Mouse (Mus musculus): ENCODE data around the gene Spata3. TPM values are rescaled to one million over a fixed set of nuclear protein-coding genes. Genes with fewer than 3 reads are reported as not detected.

Gene Spata3
- total RNA-seq, 2 experiments from 2014 or later = 0.35 to 1.3 TPM

Other genes starting within 250 kb of the Spata3 start
- under 1 TPM; 0.38 to 0.52 TPM for gene A630001G21Rik, start 238.2 kb upstream of the Spata3 start, total RNA-seq (2021)
- 100 to 1,000 TPM; 142 to 153 TPM for gene Cab39, start 223.4 kb upstream of the Spata3 start, total RNA-seq (2021)
- 100 to 1,000 TPM; 719 to 827 TPM for gene Itm2c, start 122.5 kb upstream of the Spata3 start, total RNA-seq (2021)
- gene 4933407L21Rik, start 88.3 kb upstream of the Spata3 start, total RNA-seq (2021) = 1 to 10 TPM; 3.0 to 3.4 TPM
- not detected for gene Gpr55, start 55.8 kb upstream of the Spata3 start, total RNA-seq (2021)
- 10 to 100 TPM; 11.4 TPM for gene 2810459M11Rik, start 29.0 kb downstream of the Spata3 start, total RNA-seq (2021)
- gene Psmd1, start 47.6 kb downstream of the Spata3 start, total RNA-seq (2021) = 100 to 1,000 TPM; 104 to 108 TPM
- gene Htr2b, start 95.2 kb downstream of the Spata3 start, total RNA-seq (2021) = not detected
- 1 to 10 TPM; 3.2 to 4.3 TPM for gene Gm21972, start 116.8 kb downstream of the Spata3 start, total RNA-seq (2021)
- gene Armc9, start 138.0 kb downstream of the Spata3 start, total RNA-seq (2021) = 10 to 100 TPM; 38.1 to 44.0 TPM

Measured in layer of hippocampus, postnatal 36 days (tissue).